Mouse (Mus musculus): ENCODE results near the gene Ankrd42.

GRCm38 (mm10) chr7:92590842-92591241, 46.1 kb downstream of the Ankrd42 start:
- TF ChIP-seq MAX (IDR thresholded peaks at IDR 0.05; ENCODE audit: low read length) (no peak), CTCF (IDR thresholded peaks at IDR 0.05 in 2 of 3, conservative IDR thresholded peaks at IDR 0.05 in 1 of 3; ENCODE audit: control insufficient read depth in 1 of 3, insufficient read depth in 1 of 3, low read depth in 2 of 3, low read length in 3 of 3, poor library complexity in 1 of 3, severe bottlenecking in 1 of 3) (no peak), POLR2A (IDR thresholded peaks at IDR 0.05; ENCODE audit: control insufficient read depth in 1 of 2, insufficient read depth in 1 of 2, low read depth in 1 of 2, low read length in 2 of 2, poor library complexity in 1 of 2) (no peak), ELF1 (IDR thresholded peaks at IDR 0.05; ENCODE audit: low read depth, low read length) (no peak), E2F4 (IDR thresholded peaks at IDR 0.05; ENCODE audit: borderline replicate concordance, low read depth, low read length) (no peak), ZMIZ1 (IDR thresholded peaks at IDR 0.05; ENCODE audit: low read depth, low read length) (no peak), MEF2A (IDR thresholded peaks at IDR 0.05; ENCODE audit: extremely low read depth, insufficient replicate concordance, low read depth, low read length, poor library complexity, severe bottlenecking) (no peak), MAFK (IDR thresholded peaks at IDR 0.05; ENCODE audit: borderline replicate concordance, low read depth, low read length) (no peak), MAZ (IDR thresholded peaks at IDR 0.05; ENCODE audit: low read depth, low read length) (no peak), NRF1 (IDR thresholded peaks at IDR 0.05; ENCODE audit: insufficient read depth, low read depth, low read length, poor library complexity, severe bottlenecking) (no peak)

All from MEL (cell line).